Mouse (Mus musculus): Measurements from ENCODE around the gene Nkx6-2. TPM values are rescaled to one million over a fixed set of nuclear protein-coding genes. Genes with fewer than 3 reads are reported as not detected.

Gene Nkx6-2
- polyA plus RNA-seq, 1 experiment from 2014 or later: 8.4 TPM

DNA sequence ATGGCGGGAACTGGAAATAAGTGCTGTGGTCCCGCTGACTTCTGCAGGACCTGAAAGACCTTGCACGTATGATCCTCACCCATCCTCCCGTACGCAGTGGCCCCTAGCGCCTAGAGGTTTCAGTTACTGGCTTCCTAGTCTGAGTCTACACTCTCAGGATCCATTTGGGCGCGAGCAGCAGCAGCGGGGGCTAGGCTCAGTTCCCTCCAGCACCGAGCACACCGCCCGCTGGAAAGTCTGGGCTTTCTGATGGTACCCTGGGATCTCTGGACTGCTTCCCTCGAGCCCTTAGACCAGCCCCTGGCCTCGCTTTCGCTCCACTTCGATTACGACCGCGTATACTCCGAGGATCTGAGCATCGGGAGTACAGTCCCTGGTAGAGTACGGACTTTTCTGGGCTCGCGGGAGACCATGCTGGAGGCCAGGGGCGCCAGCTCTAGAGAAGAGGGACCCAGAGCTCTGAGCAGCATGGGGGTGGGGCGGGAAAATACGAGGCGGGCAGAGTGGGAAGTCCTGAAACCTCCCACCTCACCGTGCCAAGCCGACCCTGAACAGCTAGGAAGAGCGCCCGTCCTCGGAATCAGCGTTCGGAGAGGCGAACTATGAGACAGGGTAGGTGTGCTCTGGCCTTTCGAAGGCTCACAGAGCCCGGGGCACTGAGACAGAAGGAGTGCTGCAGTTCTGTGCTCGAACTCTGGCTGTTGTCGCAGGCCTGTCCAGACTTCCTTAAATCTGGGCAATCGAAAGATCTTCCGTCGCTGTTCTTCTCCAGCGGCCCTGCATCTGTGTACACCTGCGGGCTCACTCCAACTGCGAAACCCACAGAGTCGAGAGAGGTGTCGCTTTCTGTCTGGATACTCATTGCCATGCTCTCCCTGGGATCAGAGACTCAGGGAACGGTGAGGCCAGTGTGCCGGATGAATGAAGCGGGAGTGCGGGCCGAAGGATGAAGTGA is 1.9 kb upstream of the Nkx6-2 start:
- TF ChIP-seq CTCF (IDR thresholded peaks at IDR 0.05; ENCODE audit: low read depth) (no peak), EP300 (optimal IDR thresholded peaks at IDR 0.05) (no peak)
- no peak for DNase-seq (ENCODE audit: low spot score)
- H3K4me2 ChIP-seq (replicated peaks; ENCODE audit: low read depth): peak overlapping the region; percentile 36; the same call in 1 of the 2 replicates
- H3K27me3 ChIP-seq (ENCODE audit: control insufficient read depth, insufficient read depth, low read length): peaks cover 32% of the 10 kb centered on the region; the same call in 1 of the 2 replicates
- H3K27ac ChIP-seq (replicated peaks): no peak overlapping the region
- no peak overlapping the region; the same call in 1 of the 2 replicates for H3K9ac ChIP-seq (ENCODE audit: low read length)
- 0 out of 2 replicates have a peak overlapping the region, but pooled peaks have one; percentile 10 for H3K4me3 ChIP-seq (ENCODE audit: low read depth, low read length)
- ATAC-seq (ENCODE audit: low FRiP score, low TSS enrichment): no peak
- peaks cover under 1% of the 10 kb centered on the region; the same call in 1 of the 2 replicates for H3K36me3 ChIP-seq (ENCODE audit: control insufficient read depth, insufficient read depth, low read length)
- WGBS: 4% methylated on average over 53 of the region's 53 CpGs
- H3K4me1 ChIP-seq (replicated peaks; ENCODE audit: control insufficient read depth, insufficient read depth): 0 out of 2 replicates have a peak, but pooled peaks cover 2% of the 10 kb centered on the region
- H3K9me3 ChIP-seq (ENCODE audit: control insufficient read depth, low read length): no peaks in the 10 kb centered on the region

DNA sequence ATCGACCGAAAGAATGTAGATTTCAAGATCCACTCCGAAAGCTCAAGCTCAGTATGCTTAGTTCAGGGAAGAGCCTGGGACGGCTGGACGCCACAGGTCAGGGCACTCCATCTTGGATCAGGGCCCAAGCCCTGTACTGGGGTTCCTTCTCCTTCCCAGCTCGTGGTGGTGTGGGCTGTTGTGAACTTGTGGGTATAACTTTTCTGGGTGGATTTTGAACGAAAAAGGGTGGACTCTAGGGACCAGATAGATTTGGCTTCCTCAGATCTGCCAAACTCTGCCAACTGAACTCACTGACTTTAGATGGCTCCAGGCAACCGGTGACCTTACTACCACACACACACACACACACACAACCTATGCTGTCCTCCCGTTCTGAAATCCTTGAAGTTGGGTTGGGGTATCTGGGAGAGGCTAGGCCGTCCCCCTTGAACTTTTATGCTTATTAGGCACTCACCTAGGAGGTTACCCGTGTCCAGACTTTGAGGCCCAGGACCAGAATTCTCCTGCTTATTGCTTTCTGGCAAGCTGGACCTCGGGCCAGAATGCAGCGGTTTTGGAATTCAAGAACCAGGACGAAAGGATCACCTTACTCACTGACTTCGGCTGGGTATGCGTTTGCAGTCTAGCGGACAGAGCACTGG is 619 bp upstream of the Nkx6-2 start:
- Histone ChIP-seq H3K27me3 (ENCODE audit: control insufficient read depth, insufficient read depth, low read length) (peaks cover 32% of the 10 kb centered on the region; the same call in 1 of the 2 replicates), H3K4me3 (ENCODE audit: low read depth, low read length) (no peak overlapping the region), H3K9me3 (ENCODE audit: control insufficient read depth, low read length) (no peaks in the 10 kb centered on the region), H3K9ac (ENCODE audit: low read length) (no peak overlapping the region), H3K4me2 (replicated peaks; ENCODE audit: low read depth) (no peak overlapping the region), H3K36me3 (ENCODE audit: control insufficient read depth, insufficient read depth, low read length) (peaks cover 3% of the 10 kb centered on the region), H3K27ac (replicated peaks) (no peak overlapping the region), H3K4me1 (replicated peaks; ENCODE audit: control insufficient read depth, insufficient read depth) (0 out of 2 replicates have a peak, but pooled peaks cover 2% of the 10 kb centered on the region)
- DNase-seq (ENCODE audit: low spot score) (no peak), ATAC-seq (ENCODE audit: low FRiP score, low TSS enrichment) (no peak)
- 33% methylated on average over 17 of the region's 17 CpGs for WGBS
- TF ChIP-seq CTCF (IDR thresholded peaks at IDR 0.05; ENCODE audit: low read depth) (no peak), EP300 (optimal IDR thresholded peaks at IDR 0.05) (no peak)

DNA sequence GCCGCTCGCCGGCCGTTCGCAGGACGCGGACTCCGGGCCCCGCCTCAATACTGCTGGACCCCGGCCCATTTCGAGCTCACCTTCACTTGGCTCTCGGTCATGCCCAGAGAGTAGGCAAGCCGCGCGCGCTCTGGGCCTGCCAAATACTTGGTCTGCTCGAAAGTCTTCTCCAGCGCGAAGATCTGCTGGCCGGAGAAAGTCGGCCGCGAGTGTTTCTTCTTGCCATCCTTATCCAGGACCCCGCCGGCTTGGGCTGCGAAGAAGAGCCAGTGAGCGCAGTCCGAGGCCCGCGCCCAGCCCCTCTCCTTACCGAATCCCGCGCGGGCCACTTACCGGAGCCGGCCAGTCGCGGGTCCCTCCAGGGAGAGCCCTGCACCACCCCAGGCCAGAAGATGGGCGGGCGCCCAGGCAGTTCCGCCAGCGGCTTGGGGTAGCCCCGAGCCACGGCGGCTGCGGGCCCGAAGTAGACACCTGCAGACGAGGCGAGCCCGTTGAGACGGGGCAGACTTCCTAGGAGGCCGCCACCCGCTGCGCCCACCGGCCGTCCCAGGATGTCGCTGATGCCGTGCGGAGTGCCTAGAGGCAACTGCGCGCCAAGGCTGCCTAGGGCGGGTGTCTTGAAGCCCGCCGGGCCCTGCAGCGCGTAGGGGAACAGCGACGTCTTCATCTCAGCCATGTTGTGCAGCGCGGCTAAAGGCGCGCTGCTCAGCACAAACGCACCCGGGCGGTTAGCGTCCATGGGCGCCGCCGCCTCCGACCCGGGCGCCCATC is 611 bp downstream of the Nkx6-2 start:
- H3K4me3 ChIP-seq (ENCODE audit: low read depth, low read length): peak overlapping the region; percentile 39
- peak; percentile 25; the same call in 1 of the 2 replicates for ATAC-seq (ENCODE audit: low FRiP score, low TSS enrichment)
- H3K27ac ChIP-seq (replicated peaks): peak overlapping the region; percentile 49; the same call in 1 of the 2 replicates
- 1% methylated on average over 80 of the region's 82 CpGs for WGBS
- H3K9ac ChIP-seq (ENCODE audit: low read length): peak overlapping the region; percentile 48
- peaks cover 29% of the 10 kb centered on the region; the same call in 1 of the 2 replicates for H3K27me3 ChIP-seq (ENCODE audit: control insufficient read depth, insufficient read depth, low read length)
- H3K4me1 ChIP-seq (replicated peaks; ENCODE audit: control insufficient read depth, insufficient read depth): 0 out of 2 replicates have a peak, but pooled peaks cover 2% of the 10 kb centered on the region
- peaks cover 7% of the 10 kb centered on the region for H3K36me3 ChIP-seq (ENCODE audit: control insufficient read depth, insufficient read depth, low read length)
- H3K4me2 ChIP-seq (replicated peaks; ENCODE audit: low read depth): peak overlapping the region; percentile 50
- DNase-seq (ENCODE audit: low spot score): peak; percentile 41
- TF ChIP-seq CTCF (IDR thresholded peaks at IDR 0.05; ENCODE audit: low read depth): no peak
- no peak for TF ChIP-seq EP300 (optimal IDR thresholded peaks at IDR 0.05)
- H3K9me3 ChIP-seq (ENCODE audit: control insufficient read depth, low read length): no peaks in the 10 kb centered on the region

DNA sequence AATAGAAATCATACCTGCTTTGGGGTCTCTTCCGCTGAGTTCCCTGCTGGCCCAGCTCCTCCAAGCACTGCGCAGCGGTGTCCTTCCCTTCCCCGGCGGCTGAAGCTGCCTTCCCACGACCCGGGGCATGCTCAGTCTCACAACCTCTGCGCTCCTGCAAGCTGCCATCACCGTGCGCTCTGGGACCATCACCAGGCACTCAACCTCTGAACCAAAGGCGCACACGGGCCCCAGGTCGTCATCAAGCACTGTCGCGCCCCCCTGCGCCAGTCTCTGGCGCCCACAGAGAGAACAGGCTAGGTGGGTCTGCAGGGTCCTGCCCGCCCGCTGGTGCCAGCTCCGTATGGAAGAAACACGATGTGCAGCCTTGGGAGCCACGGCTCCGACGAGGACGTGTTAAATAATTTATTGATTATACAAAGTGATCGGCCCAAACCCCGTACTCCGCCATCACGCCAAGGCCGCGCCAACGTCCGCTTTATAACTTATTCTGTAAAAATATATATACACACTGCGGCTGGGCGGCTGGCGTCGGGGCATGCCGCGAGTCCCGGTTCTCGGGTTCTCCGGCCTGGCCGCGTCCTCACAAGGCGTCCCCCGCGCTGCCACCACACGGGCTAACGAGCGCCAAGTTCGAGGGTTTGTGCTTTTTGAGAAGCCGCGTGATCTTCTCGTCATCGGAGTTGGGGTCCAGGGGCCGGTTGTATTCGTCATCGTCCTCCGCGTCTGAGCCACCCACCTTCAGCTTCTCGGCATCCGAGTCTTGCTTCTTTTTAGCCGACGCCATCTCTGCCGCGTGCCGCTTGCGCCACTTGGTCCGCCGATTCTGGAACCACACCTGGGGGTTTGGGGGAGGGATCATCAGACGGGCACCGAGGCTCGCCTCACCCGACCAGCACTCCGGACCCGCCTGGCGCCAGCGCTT is 1.5 kb downstream of the Nkx6-2 start:
- no peak for DNase-seq (ENCODE audit: low spot score)

More for the DNA sequence above, 1.5 kb downstream of the Nkx6-2 start:
- H3K4me3 ChIP-seq (ENCODE audit: low read depth, low read length): peak overlapping the region; percentile 39
- TF ChIP-seq EP300 (optimal IDR thresholded peaks at IDR 0.05) (no peak), CTCF (IDR thresholded peaks at IDR 0.05; ENCODE audit: low read depth) (no peak)
- WGBS: 11% methylated on average over 78 of the region's 78 CpGs
- H3K27ac ChIP-seq (replicated peaks): no peak overlapping the region
- peak overlapping the region; percentile 35; the same call in 1 of the 2 replicates for H3K9ac ChIP-seq (ENCODE audit: low read length)
- peaks cover 29% of the 10 kb centered on the region; the same call in 1 of the 2 replicates for H3K27me3 ChIP-seq (ENCODE audit: control insufficient read depth, insufficient read depth, low read length)
- H3K4me2 ChIP-seq (replicated peaks; ENCODE audit: low read depth): peak overlapping the region; percentile 50
- no peak for ATAC-seq (ENCODE audit: low FRiP score, low TSS enrichment)
- H3K9me3 ChIP-seq (ENCODE audit: control insufficient read depth, low read length): no peaks in the 10 kb centered on the region
- H3K4me1 ChIP-seq (replicated peaks; ENCODE audit: control insufficient read depth, insufficient read depth): 0 out of 2 replicates have a peak, but pooled peaks cover 2% of the 10 kb centered on the region
- H3K36me3 ChIP-seq (ENCODE audit: control insufficient read depth, insufficient read depth, low read length): peaks cover 7% of the 10 kb centered on the region
